Mouse (Mus musculus): ENCODE results near the gene Arsb. TPM values are rescaled to one million over a fixed set of nuclear protein-coding genes. Genes with fewer than 3 reads are reported as not detected.

Arsb gene
- polyA plus RNA-seq, 1 experiment from 2014 or later = 4.1 TPM

- Histone ChIP-seq H3K36me3 (replicated peaks; ENCODE audit: insufficient read depth, low read length) (no peaks in the 10 kb centered on the region), H3K4me1 (ENCODE audit: insufficient read depth) (no peaks in the 10 kb centered on the region), H3K4me3 (ENCODE audit: low read depth, low read length) (no peak overlapping the region), H3K27ac (ENCODE audit: low read depth) (no peak overlapping the region), H3K9ac (replicated peaks) (no peak overlapping the region), H3K27me3 (ENCODE audit: insufficient read depth, low read length) (no peaks in the 10 kb centered on the region), H3K4me2 (ENCODE audit: low read depth, low read length) (no peak overlapping the region), H3K9me3 (ENCODE audit: low read length) (no peaks in the 10 kb centered on the region)
- ATAC-seq (no peak), DNase-seq (no peak)
- 65% methylated on average over 7 of the region's 7 CpGs for WGBS (ENCODE audit: insufficient replicate concordance)
- no peak for TF ChIP-seq EP300 (IDR thresholded peaks at IDR 0.05; ENCODE audit: low read depth)
- no peak for TF ChIP-seq CTCF (IDR thresholded peaks at IDR 0.05; ENCODE audit: low read depth)
These were observed 159.3 kb downstream of the Arsb start for GRCm38 (mm10) chr13:93930561-93931340.

- H3K9me3 ChIP-seq (ENCODE audit: low read length) = no peaks in the 10 kb centered on the region
- H3K4me2 ChIP-seq (ENCODE audit: low read depth, low read length) = no peak overlapping the region
- no peak overlapping the region for H3K4me3 ChIP-seq (ENCODE audit: low read depth, low read length)
- H3K36me3 ChIP-seq (replicated peaks; ENCODE audit: insufficient read depth, low read length) = no peaks in the 10 kb centered on the region
- WGBS (ENCODE audit: insufficient replicate concordance) = 81% methylated on average over 6 of the region's 6 CpGs
- no peak for DNase-seq
- no peak overlapping the region for H3K9ac ChIP-seq (replicated peaks)
- ATAC-seq = no peak
- no peaks in the 10 kb centered on the region for H3K27me3 ChIP-seq (ENCODE audit: insufficient read depth, low read length)
- H3K27ac ChIP-seq (ENCODE audit: low read depth) = no peak overlapping the region
- peaks cover 9% of the 10 kb centered on the region for H3K4me1 ChIP-seq (ENCODE audit: insufficient read depth)
- TF ChIP-seq CTCF (IDR thresholded peaks at IDR 0.05; ENCODE audit: low read depth) = no peak
- TF ChIP-seq EP300 (IDR thresholded peaks at IDR 0.05; ENCODE audit: low read depth) = no peak
These were observed 165.0 kb downstream of the Arsb start for GRCm38 (mm10) chr13:93936455-93936854.

GRCm38 (mm10) chr13:93938118-93938517 is 166.7 kb downstream of the Arsb start:
- Histone ChIP-seq H3K27ac (ENCODE audit: low read depth) (no peak overlapping the region), H3K27me3 (ENCODE audit: insufficient read depth, low read length) (no peaks in the 10 kb centered on the region), H3K4me3 (ENCODE audit: low read depth, low read length) (no peak overlapping the region), H3K4me2 (ENCODE audit: low read depth, low read length) (no peak overlapping the region), H3K9ac (replicated peaks) (no peak overlapping the region), H3K4me1 (ENCODE audit: insufficient read depth) (peaks cover 9% of the 10 kb centered on the region), H3K9me3 (ENCODE audit: low read length) (no peaks in the 10 kb centered on the region), H3K36me3 (replicated peaks; ENCODE audit: insufficient read depth, low read length) (no peaks in the 10 kb centered on the region)
- TF ChIP-seq CTCF (IDR thresholded peaks at IDR 0.05; ENCODE audit: low read depth) (no peak), EP300 (IDR thresholded peaks at IDR 0.05; ENCODE audit: low read depth) (no peak)
- DNase-seq = no peak
- WGBS (ENCODE audit: insufficient replicate concordance) = 53% methylated on average over 2 of the region's 2 CpGs
- ATAC-seq = no peak

GRCm38 (mm10) chr13:93939363-93940127 is 168.1 kb downstream of the Arsb start:
- ATAC-seq = peak; percentile 48
- Histone ChIP-seq H3K4me1 (ENCODE audit: insufficient read depth) (peaks cover 9% of the 10 kb centered on the region), H3K9ac (replicated peaks) (no peak overlapping the region), H3K4me3 (ENCODE audit: low read depth, low read length) (no peak overlapping the region), H3K9me3 (ENCODE audit: low read length) (no peaks in the 10 kb centered on the region), H3K27ac (ENCODE audit: low read depth) (peak overlapping the region; percentile 39; the same call in 1 of the 2 replicates), H3K36me3 (replicated peaks; ENCODE audit: insufficient read depth, low read length) (no peaks in the 10 kb centered on the region), H3K4me2 (ENCODE audit: low read depth, low read length) (no peak overlapping the region), H3K27me3 (ENCODE audit: insufficient read depth, low read length) (no peaks in the 10 kb centered on the region)
- TF ChIP-seq CTCF (IDR thresholded peaks at IDR 0.05; ENCODE audit: low read depth) = no peak
- TF ChIP-seq EP300 (IDR thresholded peaks at IDR 0.05; ENCODE audit: low read depth) = no peak
- 22% methylated on average over 6 of the region's 6 CpGs for WGBS (ENCODE audit: insufficient replicate concordance)
- no peak for DNase-seq

- H3K27ac ChIP-seq (ENCODE audit: low read depth) = no peak overlapping the region
- H3K4me1 ChIP-seq (ENCODE audit: insufficient read depth) = peaks cover 9% of the 10 kb centered on the region
- H3K4me2 ChIP-seq (ENCODE audit: low read depth, low read length) = no peak overlapping the region
- DNase-seq (no peak), ATAC-seq (no peak)
- WGBS (ENCODE audit: insufficient replicate concordance) = 59% methylated on average over 7 of the region's 7 CpGs
- H3K9me3 ChIP-seq (ENCODE audit: low read length) = no peaks in the 10 kb centered on the region
- no peaks in the 10 kb centered on the region for H3K27me3 ChIP-seq (ENCODE audit: insufficient read depth, low read length)
- no peak overlapping the region for H3K4me3 ChIP-seq (ENCODE audit: low read depth, low read length)
- TF ChIP-seq CTCF (IDR thresholded peaks at IDR 0.05; ENCODE audit: low read depth) (no peak), EP300 (IDR thresholded peaks at IDR 0.05; ENCODE audit: low read depth) (no peak)
- no peaks in the 10 kb centered on the region for H3K36me3 ChIP-seq (replicated peaks; ENCODE audit: insufficient read depth, low read length)
- no peak overlapping the region for H3K9ac ChIP-seq (replicated peaks)
These were observed 169.5 kb downstream of the Arsb start for GRCm38 (mm10) chr13:93940742-93941531.

GRCm38 (mm10) chr13:93950996-93951395 is 179.6 kb downstream of the Arsb start:
- H3K27me3 ChIP-seq (ENCODE audit: insufficient read depth, low read length) = no peaks in the 10 kb centered on the region
- no peak overlapping the region for H3K27ac ChIP-seq (ENCODE audit: low read depth)
- H3K4me1 ChIP-seq (ENCODE audit: insufficient read depth) = peaks cover 2% of the 10 kb centered on the region; the same call in 1 of the 2 replicates
- ATAC-seq (no peak), DNase-seq (no peak)
- H3K9ac ChIP-seq (replicated peaks) = no peak overlapping the region
- no peak overlapping the region for H3K4me2 ChIP-seq (ENCODE audit: low read depth, low read length)
- no peaks in the 10 kb centered on the region for H3K36me3 ChIP-seq (replicated peaks; ENCODE audit: insufficient read depth, low read length)
- WGBS (ENCODE audit: insufficient replicate concordance) = 27% methylated on average over 9 of the region's 9 CpGs
- no peak overlapping the region for H3K4me3 ChIP-seq (ENCODE audit: low read depth, low read length)
- H3K9me3 ChIP-seq (ENCODE audit: low read length) = no peaks in the 10 kb centered on the region
- TF ChIP-seq EP300 (IDR thresholded peaks at IDR 0.05; ENCODE audit: low read depth) (no peak), CTCF (IDR thresholded peaks at IDR 0.05; ENCODE audit: low read depth) (no peak)

All from liver, postnatal 0 days (tissue).